Mouse (Mus musculus): ENCODE results near the gene Trim71. TPM values are rescaled to one million over a fixed set of nuclear protein-coding genes. Genes with fewer than 3 reads are reported as not detected.
A peak's percentile ranks its signal among the peaks of the same experiment; 100 is the strongest.

Gene Trim71
- polyA plus RNA-seq, 1 experiment from 2014 or later: 0.03 TPM

DNA sequence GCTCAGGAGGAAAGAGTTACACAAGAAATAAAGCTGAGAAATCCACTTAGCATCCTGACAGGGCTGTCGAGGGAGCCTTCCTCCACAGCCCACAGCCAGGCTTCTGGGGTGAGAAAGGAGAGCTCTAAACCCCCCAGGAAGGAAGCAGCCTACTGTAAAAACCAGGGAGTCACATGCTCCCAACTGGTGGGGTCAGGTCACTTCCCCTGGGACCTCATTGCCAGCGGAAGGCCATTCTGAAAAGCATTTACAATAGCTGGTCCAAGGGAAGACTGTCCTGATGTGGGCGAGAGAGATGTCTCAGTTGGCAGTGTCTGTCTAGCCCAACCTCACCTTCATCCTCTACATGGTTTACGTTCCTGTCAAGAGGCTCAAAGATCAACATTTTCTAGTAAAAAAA is 15.7 kb downstream of the Trim71 start:
- WGBS: 56% methylated on average over 4 of the region's 4 CpGs
- Histone ChIP-seq H3K4me2 (ENCODE audit: low read depth, low read length) (no peak overlapping the region), H3K27ac (ENCODE audit: low read length) (no peak overlapping the region), H3K9me3 (replicated peaks; ENCODE audit: control insufficient read depth, low read length) (no peaks in the 10 kb centered on the region), H3K4me3 (ENCODE audit: low read length) (no peak overlapping the region), H3K27me3 (ENCODE audit: control insufficient read depth, insufficient read depth, low read length) (no peaks in the 10 kb centered on the region), H3K4me1 (ENCODE audit: control insufficient read depth, insufficient read depth, low read length) (peaks cover 8% of the 10 kb centered on the region), H3K36me3 (ENCODE audit: control insufficient read depth, insufficient read depth) (no peaks in the 10 kb centered on the region), H3K9ac (ENCODE audit: low read length) (no peak overlapping the region)
- no peak for ATAC-seq (replicated peaks; ENCODE audit: extremely low read depth, insufficient read depth, low FRiP score)

DNA sequence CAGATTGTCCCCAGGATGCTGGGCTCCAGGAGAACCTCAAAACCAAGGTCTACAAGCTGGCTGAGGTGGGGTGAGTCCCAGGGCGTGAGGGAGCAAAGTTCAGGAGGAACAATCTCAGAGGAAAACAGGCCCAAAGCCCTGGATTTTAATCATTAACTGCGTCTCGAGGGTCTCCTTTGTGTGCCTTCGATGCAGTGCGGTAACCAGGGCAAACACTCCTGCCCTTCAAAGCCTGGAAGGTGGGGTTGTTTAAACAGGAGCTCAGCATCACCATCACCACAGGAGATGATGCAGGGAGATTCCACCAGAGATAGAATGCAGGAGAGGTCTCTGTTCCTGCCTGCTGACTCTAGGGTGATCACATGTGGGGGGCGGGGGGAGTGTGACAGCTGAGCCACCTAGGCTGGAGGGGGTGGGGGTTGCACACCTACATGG is 16.5 kb downstream of the Trim71 start:
- no peak overlapping the region for H3K4me2 ChIP-seq (ENCODE audit: low read depth, low read length)
- H3K9me3 ChIP-seq (replicated peaks; ENCODE audit: control insufficient read depth, low read length): no peaks in the 10 kb centered on the region
- peaks cover 8% of the 10 kb centered on the region for H3K4me1 ChIP-seq (ENCODE audit: control insufficient read depth, insufficient read depth, low read length)
- no peak overlapping the region for H3K27ac ChIP-seq (ENCODE audit: low read length)
- 68% methylated on average over 6 of the region's 6 CpGs for WGBS
- ATAC-seq (replicated peaks; ENCODE audit: extremely low read depth, insufficient read depth, low FRiP score): no peak
- H3K27me3 ChIP-seq (ENCODE audit: control insufficient read depth, insufficient read depth, low read length): no peaks in the 10 kb centered on the region
- no peaks in the 10 kb centered on the region for H3K36me3 ChIP-seq (ENCODE audit: control insufficient read depth, insufficient read depth)
- H3K9ac ChIP-seq (ENCODE audit: low read length): no peak overlapping the region
- H3K4me3 ChIP-seq (ENCODE audit: low read length): no peak overlapping the region

DNA sequence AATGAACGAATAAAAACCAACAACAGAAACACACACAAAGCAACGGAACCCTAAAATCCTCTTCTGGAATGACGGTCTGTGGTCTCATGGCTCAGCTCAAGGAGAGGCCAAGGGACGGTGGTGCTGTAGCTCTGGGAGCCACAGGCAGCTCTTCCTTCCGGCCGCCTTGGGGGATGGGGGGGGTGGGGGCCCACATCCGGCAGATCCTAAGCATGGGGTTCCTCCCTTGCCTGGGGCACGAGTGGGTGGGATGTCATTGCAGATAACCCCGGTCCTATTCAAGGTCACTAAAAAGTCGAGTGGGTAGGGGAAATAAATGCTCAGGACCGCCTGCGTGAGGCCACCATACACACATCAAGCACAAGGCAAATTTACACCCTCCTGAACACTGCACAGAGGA is 17.4 kb downstream of the Trim71 start:
- Histone ChIP-seq H3K27ac (ENCODE audit: low read length) (no peak overlapping the region), H3K9me3 (replicated peaks; ENCODE audit: control insufficient read depth, low read length) (no peaks in the 10 kb centered on the region)

DNA sequence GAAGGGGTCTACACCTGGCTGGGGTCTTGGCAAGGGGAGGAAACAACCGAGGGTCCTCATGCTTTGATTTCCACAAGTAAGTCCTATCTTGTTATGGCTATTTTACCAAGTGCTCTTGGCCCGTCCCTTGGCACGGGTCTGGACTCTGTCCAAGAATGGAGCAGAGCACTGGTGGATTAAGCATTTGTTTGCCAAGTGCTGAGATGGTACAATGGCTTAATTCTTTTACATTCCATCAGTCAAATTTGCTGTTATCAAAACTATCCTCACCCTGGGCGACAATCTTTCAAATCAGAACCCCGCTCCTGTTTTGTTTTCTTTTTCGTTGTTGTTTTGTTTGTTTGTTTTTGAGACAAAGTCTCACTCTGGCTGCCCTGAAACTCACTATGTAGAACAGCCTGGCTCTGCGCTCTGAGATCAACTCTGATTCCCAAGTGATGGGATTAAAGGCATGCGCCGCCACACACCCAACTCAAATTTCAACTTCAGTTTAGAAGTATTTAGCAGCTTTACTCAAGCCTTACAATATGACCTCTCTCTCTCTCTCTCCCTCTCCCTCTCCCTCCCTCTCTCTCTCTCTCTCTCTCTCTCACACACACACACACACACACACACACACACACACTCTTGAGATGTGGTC is 19.3 kb downstream of the Trim71 start:
- Histone ChIP-seq H3K27ac (ENCODE audit: low read length) (no peak overlapping the region), H3K27me3 (ENCODE audit: control insufficient read depth, insufficient read depth, low read length) (no peaks in the 10 kb centered on the region), H3K9ac (ENCODE audit: low read length) (no peak overlapping the region), H3K36me3 (ENCODE audit: control insufficient read depth, insufficient read depth) (no peaks in the 10 kb centered on the region), H3K4me2 (ENCODE audit: low read depth, low read length) (no peak overlapping the region), H3K4me1 (ENCODE audit: control insufficient read depth, insufficient read depth, low read length) (peaks cover 15% of the 10 kb centered on the region), H3K9me3 (replicated peaks; ENCODE audit: control insufficient read depth, low read length) (no peaks in the 10 kb centered on the region), H3K4me3 (ENCODE audit: low read length) (no peak overlapping the region)
- WGBS: 39% methylated on average over 9 of the region's 9 CpGs
- ATAC-seq (replicated peaks; ENCODE audit: extremely low read depth, insufficient read depth, low FRiP score): no peak

More for the DNA sequence above, 17.4 kb downstream of the Trim71 start:
- 48% methylated on average over 12 of the region's 12 CpGs for WGBS
- ATAC-seq (replicated peaks; ENCODE audit: extremely low read depth, insufficient read depth, low FRiP score): peak; percentile 64; the same call in 1 of the 2 replicates
- H3K27me3 ChIP-seq (ENCODE audit: control insufficient read depth, insufficient read depth, low read length): no peaks in the 10 kb centered on the region
- no peaks in the 10 kb centered on the region for H3K36me3 ChIP-seq (ENCODE audit: control insufficient read depth, insufficient read depth)
- H3K4me3 ChIP-seq (ENCODE audit: low read length): no peak overlapping the region
- H3K9ac ChIP-seq (ENCODE audit: low read length): no peak overlapping the region
- H3K4me1 ChIP-seq (ENCODE audit: control insufficient read depth, insufficient read depth, low read length): peaks cover 8% of the 10 kb centered on the region
- H3K4me2 ChIP-seq (ENCODE audit: low read depth, low read length): no peak overlapping the region

DNA sequence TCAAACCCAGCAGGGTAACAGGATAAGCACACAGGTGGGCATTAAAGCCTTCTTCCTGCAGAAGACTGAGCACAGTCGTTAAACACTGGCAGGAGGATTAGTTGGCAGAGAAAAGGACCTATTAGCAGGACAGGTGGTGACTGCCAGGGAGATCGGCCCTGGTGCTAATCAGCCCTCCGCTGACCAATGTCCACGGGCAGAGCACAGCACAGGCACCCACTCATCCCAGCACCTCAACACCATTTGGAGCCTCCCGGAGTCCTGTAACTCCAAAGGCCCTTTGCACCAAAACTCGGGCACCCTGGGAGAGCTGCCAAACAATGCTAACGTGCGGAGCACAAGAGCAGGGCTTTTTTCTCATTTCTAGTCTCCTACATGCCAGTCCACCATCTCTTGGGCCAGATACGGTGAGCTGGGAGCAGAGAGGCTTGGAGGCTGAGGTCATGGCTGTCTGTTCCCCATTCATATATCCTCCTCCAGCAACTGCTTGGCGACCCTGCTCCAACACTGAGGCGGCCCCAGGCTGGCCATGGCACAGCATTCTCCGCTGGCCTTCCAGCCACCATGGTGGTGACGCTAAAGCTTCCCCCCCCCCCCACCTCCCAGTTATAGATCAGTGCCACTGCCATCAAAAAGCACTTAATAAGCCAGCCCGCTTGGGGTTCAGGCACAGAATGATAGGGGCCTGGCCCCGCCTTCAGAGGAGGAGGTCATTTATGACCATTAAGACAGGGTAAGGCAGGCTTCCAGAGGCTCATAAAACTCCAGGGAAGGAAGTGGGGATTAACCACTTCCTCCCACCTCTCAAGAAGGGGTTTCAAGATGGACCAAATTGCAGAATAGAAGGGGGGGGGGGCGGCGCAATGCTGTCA is 20.1 kb downstream of the Trim71 start:
- no peak for ATAC-seq (replicated peaks; ENCODE audit: extremely low read depth, insufficient read depth, low FRiP score)
- no peaks in the 10 kb centered on the region for H3K27me3 ChIP-seq (ENCODE audit: control insufficient read depth, insufficient read depth, low read length)
- no peak overlapping the region for H3K27ac ChIP-seq (ENCODE audit: low read length)
- no peaks in the 10 kb centered on the region for H3K9me3 ChIP-seq (replicated peaks; ENCODE audit: control insufficient read depth, low read length)
- H3K4me2 ChIP-seq (ENCODE audit: low read depth, low read length): no peak overlapping the region
- no peaks in the 10 kb centered on the region for H3K36me3 ChIP-seq (ENCODE audit: control insufficient read depth, insufficient read depth)
- H3K9ac ChIP-seq (ENCODE audit: low read length): no peak overlapping the region
- H3K4me3 ChIP-seq (ENCODE audit: low read length): no peak overlapping the region
- peaks cover 15% of the 10 kb centered on the region for H3K4me1 ChIP-seq (ENCODE audit: control insufficient read depth, insufficient read depth, low read length)
- 58% methylated on average over 17 of the region's 17 CpGs for WGBS

GRCm38 (mm10) chr9:114541279-114541741 is 22.9 kb downstream of the Trim71 start:
- Histone ChIP-seq H3K9ac (ENCODE audit: low read length) (no peak overlapping the region), H3K4me3 (ENCODE audit: low read length) (no peak overlapping the region), H3K4me1 (ENCODE audit: control insufficient read depth, insufficient read depth, low read length) (peaks cover 24% of the 10 kb centered on the region), H3K27me3 (ENCODE audit: control insufficient read depth, insufficient read depth, low read length) (no peaks in the 10 kb centered on the region), H3K4me2 (ENCODE audit: low read depth, low read length) (no peak overlapping the region), H3K27ac (ENCODE audit: low read length) (no peak overlapping the region), H3K9me3 (replicated peaks; ENCODE audit: control insufficient read depth, low read length) (no peaks in the 10 kb centered on the region), H3K36me3 (ENCODE audit: control insufficient read depth, insufficient read depth) (no peaks in the 10 kb centered on the region)
- WGBS: 21% methylated on average over 1 of the region's 1 CpGs
- peak; percentile 73; the same call in 1 of the 2 replicates for ATAC-seq (replicated peaks; ENCODE audit: extremely low read depth, insufficient read depth, low FRiP score)

DNA sequence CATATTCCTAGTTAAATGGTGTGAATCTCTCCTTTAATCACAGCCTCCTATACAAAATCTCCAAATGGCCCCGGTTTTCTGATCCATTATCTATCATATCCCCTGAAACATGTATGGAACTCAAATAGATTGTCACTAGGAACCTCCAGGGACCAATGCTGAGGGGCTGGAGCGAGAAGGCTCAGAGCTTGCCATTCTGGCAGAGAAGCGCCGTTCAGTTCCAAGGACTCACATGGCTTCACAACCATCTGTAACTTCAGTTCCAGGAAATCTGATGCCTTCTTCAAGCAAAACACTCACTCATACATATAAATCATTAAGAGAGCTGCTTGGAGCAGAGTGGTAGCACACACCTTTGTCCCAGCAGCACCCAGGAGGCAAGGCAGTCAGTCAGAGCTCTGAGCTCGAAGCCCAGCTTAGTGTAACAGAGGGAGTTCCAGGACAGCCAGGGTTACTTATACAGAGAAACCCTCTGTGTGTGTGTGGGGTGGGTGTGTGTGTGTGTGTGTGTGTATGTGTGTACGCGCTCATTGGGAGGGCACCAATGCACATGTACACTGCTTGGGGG is 25.1 kb downstream of the Trim71 start:
- ATAC-seq (replicated peaks; ENCODE audit: extremely low read depth, insufficient read depth, low FRiP score): no peak
- Histone ChIP-seq H3K9me3 (replicated peaks; ENCODE audit: control insufficient read depth, low read length) (no peaks in the 10 kb centered on the region), H3K9ac (ENCODE audit: low read length) (no peak overlapping the region), H3K4me3 (ENCODE audit: low read length) (no peak overlapping the region), H3K27ac (ENCODE audit: low read length) (no peak overlapping the region), H3K4me1 (ENCODE audit: control insufficient read depth, insufficient read depth, low read length) (peaks cover 16% of the 10 kb centered on the region), H3K27me3 (ENCODE audit: control insufficient read depth, insufficient read depth, low read length) (no peaks in the 10 kb centered on the region), H3K36me3 (ENCODE audit: control insufficient read depth, insufficient read depth) (no peaks in the 10 kb centered on the region), H3K4me2 (ENCODE audit: low read depth, low read length) (no peak overlapping the region)
- WGBS: 76% methylated on average over 7 of the region's 7 CpGs

DNA sequence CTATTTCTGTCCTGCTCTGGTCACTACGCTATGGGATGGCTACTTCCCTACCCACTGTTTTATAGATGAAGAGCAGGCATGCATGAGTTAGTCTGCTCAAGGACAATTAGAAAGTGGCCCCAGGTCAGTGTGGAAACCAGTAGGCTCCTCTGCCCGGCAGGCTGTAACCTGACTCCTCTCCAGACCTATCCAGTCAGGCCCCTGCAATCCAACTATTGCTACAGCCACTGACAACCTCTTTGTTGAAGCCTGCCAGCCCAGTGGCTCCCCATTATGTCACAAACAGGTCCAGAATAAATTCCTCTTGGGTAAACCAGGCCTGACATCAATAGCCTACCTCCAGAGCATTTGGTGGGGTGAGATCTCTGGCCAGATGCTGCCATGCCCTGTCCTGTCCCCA is 27.5 kb downstream of the Trim71 start:
- no peak overlapping the region for H3K9ac ChIP-seq (ENCODE audit: low read length)
- no peaks in the 10 kb centered on the region for H3K27me3 ChIP-seq (ENCODE audit: control insufficient read depth, insufficient read depth, low read length)
- no peaks in the 10 kb centered on the region for H3K9me3 ChIP-seq (replicated peaks; ENCODE audit: control insufficient read depth, low read length)
- 30% methylated on average over 2 of the region's 2 CpGs for WGBS
- peaks cover 16% of the 10 kb centered on the region for H3K4me1 ChIP-seq (ENCODE audit: control insufficient read depth, insufficient read depth, low read length)
- no peak overlapping the region for H3K27ac ChIP-seq (ENCODE audit: low read length)
- no peak overlapping the region for H3K4me3 ChIP-seq (ENCODE audit: low read length)
- H3K4me2 ChIP-seq (ENCODE audit: low read depth, low read length): no peak overlapping the region
- no peaks in the 10 kb centered on the region for H3K36me3 ChIP-seq (ENCODE audit: control insufficient read depth, insufficient read depth)
- ATAC-seq (replicated peaks; ENCODE audit: extremely low read depth, insufficient read depth, low FRiP score): no peak; the same call in 1 of the 2 replicates

Data from heart, embryonic 16.5 days (tissue).